Mouse (Mus musculus) heart, adult 2 months (tissue): Measurements from ENCODE around the gene Lmntd2.

Experiments
- CTCF ChIP-seq: fragments of 200-600 bp; IDR thresholded peaks from 2 replicates; pipeline ENCODE4 v1.8.1; 2022; ENCODE audit warnings: antibody characterized with exemption, mild to moderate bottlenecking, moderate library complexity
- EP300 ChIP-seq: fragments of 200-500 bp; IDR thresholded peaks from 2 replicates; pipeline ENCODE4 v1.6.1; 2011; ENCODE audit warnings: low read depth, low read length, control low read depth; ENCODE audit not compliant: insufficient read depth
- POLR2A ChIP-seq: fragments of 200-500 bp; IDR thresholded peaks from 2 replicates; pipeline ENCODE4 v1.6.1; 2011; ENCODE audit warnings: mild to moderate bottlenecking, low read depth, low read length, control low read depth; ENCODE audit not compliant: insufficient read depth

GRCm38 (mm10) chr7:141221249-141222125 is 7.6 kb upstream of the Lmntd2 start:
- TF ChIP-seq CTCF (peak; percentile 34), POLR2A (0 out of 2 replicates have a peak, but pooled peaks have one; percentile 33), EP300 (peak; percentile 65; the same call in 1 of the 2 replicates)
